Mouse (Mus musculus): Measurements from ENCODE around the gene Mef2a.

The Mef2a gene

GRCm38 (mm10) chr7:67245255-67245654 lies 127.4 kb downstream of the Mef2a start:
- DNase-seq (ENCODE audit: low read depth): no peak

GRCm38 (mm10) chr7:67243894-67244282 lies 128.8 kb downstream of the Mef2a start:
- peak; percentile 25 for DNase-seq (ENCODE audit: low read depth)

- DNase-seq (ENCODE audit: low read depth): peak; percentile 26
Observed at GRCm38 (mm10) chr7:67243121-67243893, 129.4 kb downstream of the Mef2a start.

- no peak for DNase-seq (ENCODE audit: low read depth)
Observed at GRCm38 (mm10) chr7:67241969-67242368, 130.7 kb downstream of the Mef2a start.

GRCm38 (mm10) chr7:67237752-67238151 lies 134.9 kb downstream of the Mef2a start:
- no peak for DNase-seq (ENCODE audit: low read depth)

GRCm38 (mm10) chr7:67236351-67236750 lies 136.3 kb downstream of the Mef2a start:
- no peak for DNase-seq (ENCODE audit: low read depth)

GRCm38 (mm10) chr7:67234797-67235196 lies 137.9 kb downstream of the Mef2a start:
- no peak for DNase-seq (ENCODE audit: low read depth)

- no peak for DNase-seq (ENCODE audit: low read depth)
Observed at GRCm38 (mm10) chr7:67232504-67232903, 140.2 kb downstream of the Mef2a start.

GRCm38 (mm10) chr7:67230640-67231140 lies 142.0 kb downstream of the Mef2a start:
- peak; percentile 12 for DNase-seq (ENCODE audit: low read depth)

GRCm38 (mm10) chr7:67230221-67230620 lies 142.4 kb downstream of the Mef2a start:
- DNase-seq (ENCODE audit: low read depth): peak; percentile 10

GRCm38 (mm10) chr7:67229701-67230100 lies 143.0 kb downstream of the Mef2a start:
- DNase-seq (ENCODE audit: low read depth): no peak

GRCm38 (mm10) chr7:67228891-67229602 lies 143.6 kb downstream of the Mef2a start:
- DNase-seq (ENCODE audit: low read depth): no peak

GRCm38 (mm10) chr7:67228390-67228789 lies 144.3 kb downstream of the Mef2a start:
- DNase-seq (ENCODE audit: low read depth): no peak

GRCm38 (mm10) chr7:67227538-67227937 lies 145.1 kb downstream of the Mef2a start:
- no peak for DNase-seq (ENCODE audit: low read depth)

GRCm38 (mm10) chr7:67225943-67226625 lies 146.6 kb downstream of the Mef2a start:
- no peak for DNase-seq (ENCODE audit: low read depth)

GRCm38 (mm10) chr7:67222220-67222862 lies 150.3 kb downstream of the Mef2a start, which contains the start of gene Lysmd4:
Gene Lysmd4, plus strand, starts transcription at chr7:67222544.
- DNase-seq (ENCODE audit: low read depth): peak; percentile 79

GRCm38 (mm10) chr7:67217025-67217424 lies 155.6 kb downstream of the Mef2a start:
- peak; percentile 18 for DNase-seq (ENCODE audit: low read depth)

- no peak for DNase-seq (ENCODE audit: low read depth)
Observed at GRCm38 (mm10) chr7:67216351-67216750, 156.3 kb downstream of the Mef2a start.

- DNase-seq (ENCODE audit: low read depth): no peak
Observed at GRCm38 (mm10) chr7:67213589-67213988, 159.1 kb downstream of the Mef2a start.

- no peak for DNase-seq (ENCODE audit: low read depth)
Observed at GRCm38 (mm10) chr7:67211971-67212370, 160.7 kb downstream of the Mef2a start.

- no peak for DNase-seq (ENCODE audit: low read depth)
Observed at GRCm38 (mm10) chr7:67211341-67211740, 161.3 kb downstream of the Mef2a start.
